ENCODE assay signal across 24 mouse cellular contexts in the genomic region with DNA sequence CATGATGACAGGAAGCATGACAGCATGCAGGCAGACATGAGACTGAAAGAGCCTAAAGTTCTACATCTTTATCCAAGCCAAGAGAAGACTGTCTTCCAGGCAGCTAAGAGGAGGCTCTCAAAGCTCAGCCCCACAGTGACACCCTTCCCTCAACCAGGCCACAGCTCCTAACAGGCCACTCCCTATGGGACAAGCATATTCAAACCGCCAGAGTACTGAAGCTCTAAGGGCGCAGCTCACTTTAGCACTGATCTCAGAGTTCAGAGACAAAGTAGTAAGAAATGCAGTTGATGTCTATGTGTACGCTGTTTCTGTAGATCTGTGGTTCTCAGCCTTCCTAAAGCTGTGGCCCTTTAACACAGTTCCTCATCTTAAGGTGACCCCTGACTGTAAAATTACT. TPM values are rescaled to one million over a fixed set of nuclear protein-coding genes. Genes with fewer than 3 reads are reported as not detected.
DNase-seq lines count a peak whose midpoint lies in the region; ATAC-seq and TF ChIP-seq lines count a peak whose summit lies in the region.
"Had no signal": no experiment of that assay in that cellular context is flagged by ENCODE, and none has a peak within 500 bp of the region (broad histone marks: within the 10 kb centered on the region; RNA-seq: fewer than 3 reads in every experiment).

No protein-coding gene starts in this region.

- 91% methylated on average over 3 of the region's 3 CpGs for WGBS in hindbrain, embryonic 12.5 days
- 95% methylated on average over 3 of the region's 3 CpGs for WGBS in hindbrain, embryonic 11.5 days

- ATAC-seq in hindbrain, embryonic 12.5 days (ENCODE audit: low FRiP score), result no peak
- ATAC-seq in hindbrain, embryonic 11.5 days (ENCODE audit: low FRiP score), result no peak
- ATAC-seq: CD4-positive, CD25-positive, alpha-beta regulatory T cell, adult 4 months; forebrain, embryonic 15.5 days had no signal

- no peak for TF ChIP-seq POLR2A in ES-Bruce4 (IDR thresholded peaks at IDR 0.05; ENCODE audit: insufficient read depth, low read length)

- TF ChIP-seq EP300 in ES-Bruce4 (IDR thresholded peaks at IDR 0.05; ENCODE audit: insufficient read depth, low read depth, low read length), result no peak

- peaks cover 3% of the 10 kb centered on the region for H3K4me1 ChIP-seq in ES-Bruce4 (ENCODE audit: control insufficient read depth, insufficient read depth, low read length)
- H3K4me1 ChIP-seq in ES-E14 (ENCODE audit: control insufficient read depth in 2 of 2, insufficient read depth in 2 of 2, low read length in 2 of 2, poor library complexity in 1 of 2), result peaks cover 0 to 9% of the 10 kb centered on the region in 2 experiments; a peak in 2 of 4 replicates
- no peaks in the 10 kb centered on the region for H3K4me1 ChIP-seq in hindbrain, embryonic 12.5 days
- H3K4me1 ChIP-seq in hindbrain, embryonic 11.5 days (replicated peaks; ENCODE audit: control insufficient read depth, insufficient read depth, low read length), result no peaks in the 10 kb centered on the region
- H3K4me1 ChIP-seq: embryonic facial prominence, embryonic 13.5 days; embryonic facial prominence, embryonic 15.5 days; forebrain, embryonic 10.5 days; forebrain, embryonic 12.5 days; forebrain, embryonic 15.5 days had no signal

- H3K9me3 ChIP-seq in ES-Bruce4 (replicated peaks; ENCODE audit: control insufficient read depth, insufficient read depth, low read length, poor library complexity, severe bottlenecking), result no peaks in the 10 kb centered on the region
- no peaks in the 10 kb centered on the region for H3K9me3 ChIP-seq in ES-E14 (ENCODE audit: control insufficient read depth, insufficient read depth, low read depth, low read length)
- H3K9me3 ChIP-seq in hindbrain, embryonic 12.5 days (replicated peaks), result no peaks in the 10 kb centered on the region
- H3K9me3 ChIP-seq in hindbrain, embryonic 11.5 days (ENCODE audit: control insufficient read depth, low read length), result no peaks in the 10 kb centered on the region
- H3K9me3 ChIP-seq: embryonic facial prominence, embryonic 13.5 days; embryonic facial prominence, embryonic 15.5 days; forebrain, embryonic 10.5 days; forebrain, embryonic 12.5 days; forebrain, embryonic 15.5 days had no signal

- in situ Hi-C loops in ES-E14 (cut with MboI; ENCODE audit: low sequenced_read_pairs in 2 of 2, unreplicated experiment in 2 of 2), result no loop called here

- no peak overlapping the region for H3K4me3 ChIP-seq in ES-Bruce4 (ENCODE audit: low read depth, low read length)
- no peak overlapping the region for H3K4me3 ChIP-seq in ES-E14 (ENCODE audit: insufficient read depth in 1 of 2, low read depth in 1 of 2, low read length in 2 of 2, poor library complexity in 1 of 2, severe bottlenecking in 1 of 2)
- H3K4me3 ChIP-seq in hindbrain, embryonic 12.5 days, result no peak overlapping the region
- H3K4me3 ChIP-seq in hindbrain, embryonic 11.5 days (ENCODE audit: low read depth, low read length), result no peak overlapping the region
- H3K4me3 ChIP-seq: embryonic facial prominence, embryonic 13.5 days; embryonic facial prominence, embryonic 15.5 days; erythroblast, embryonic 14.5 days; forebrain, embryonic 10.5 days; forebrain, embryonic 12.5 days; forebrain, embryonic 15.5 days had no signal

- H3K27ac ChIP-seq in ES-Bruce4 (ENCODE audit: insufficient read depth, low read length), result peak overlapping the region; percentile 68
- H3K27ac ChIP-seq in ES-E14 (ENCODE audit: insufficient read depth, low read depth, low read length, poor library complexity, severe bottlenecking), result peak overlapping the region; percentile 23; the same call in 1 of the 2 replicates
- no peak overlapping the region for H3K27ac ChIP-seq in hindbrain, embryonic 12.5 days
- no peak overlapping the region for H3K27ac ChIP-seq in hindbrain, embryonic 11.5 days (ENCODE audit: low read depth, low read length)
- H3K27ac ChIP-seq: embryonic facial prominence, embryonic 13.5 days; embryonic facial prominence, embryonic 15.5 days; forebrain, embryonic 10.5 days; forebrain, embryonic 12.5 days; forebrain, embryonic 15.5 days had no signal

- H3K36me3 ChIP-seq in ES-Bruce4 (ENCODE audit: control insufficient read depth, insufficient read depth, low read length, poor library complexity, severe bottlenecking), result no peaks in the 10 kb centered on the region
- no peaks in the 10 kb centered on the region; the same call in 1 of the 2 replicates for H3K36me3 ChIP-seq in ES-E14 (ENCODE audit: control insufficient read depth, insufficient read depth, low read length, poor library complexity, severe bottlenecking)
- no peaks in the 10 kb centered on the region for H3K36me3 ChIP-seq in hindbrain, embryonic 12.5 days
- no peaks in the 10 kb centered on the region for H3K36me3 ChIP-seq in hindbrain, embryonic 11.5 days (ENCODE audit: control insufficient read depth, insufficient read depth, low read length)
- H3K36me3 ChIP-seq: embryonic facial prominence, embryonic 13.5 days; embryonic facial prominence, embryonic 15.5 days; forebrain, embryonic 12.5 days; forebrain, embryonic 15.5 days had no signal

- TF ChIP-seq CTCF in ES-Bruce4 (IDR thresholded peaks at IDR 0.05; ENCODE audit: low read depth, low read length), result no peak

- H3K4me2 ChIP-seq in hindbrain, embryonic 12.5 days (replicated peaks), result no peak overlapping the region
- H3K4me2 ChIP-seq in hindbrain, embryonic 11.5 days (replicated peaks; ENCODE audit: low read depth, low read length), result no peak overlapping the region
- H3K4me2 ChIP-seq: embryonic facial prominence, embryonic 13.5 days; embryonic facial prominence, embryonic 15.5 days; forebrain, embryonic 12.5 days; forebrain, embryonic 15.5 days had no signal

- H3K27me3 ChIP-seq in ES-Bruce4 (ENCODE audit: control insufficient read depth, insufficient read depth, low read length, poor library complexity, severe bottlenecking), result no peaks in the 10 kb centered on the region
- no peaks in the 10 kb centered on the region for H3K27me3 ChIP-seq in hindbrain, embryonic 12.5 days
- H3K27me3 ChIP-seq in hindbrain, embryonic 11.5 days (ENCODE audit: control insufficient read depth, insufficient read depth, low read length), result no peaks in the 10 kb centered on the region
- H3K27me3 ChIP-seq: CH12.LX; embryonic facial prominence, embryonic 13.5 days; embryonic facial prominence, embryonic 15.5 days; forebrain, embryonic 12.5 days; forebrain, embryonic 15.5 days had no signal

- H3K9ac ChIP-seq in ES-Bruce4 (ENCODE audit: low read depth, poor library complexity, severe bottlenecking), result no peak overlapping the region
- H3K9ac ChIP-seq in ES-E14 (ENCODE audit: insufficient read depth, low read depth, low read length, poor library complexity, severe bottlenecking), result no peak overlapping the region
- H3K9ac ChIP-seq in hindbrain, embryonic 12.5 days, result no peak overlapping the region
- no peak overlapping the region for H3K9ac ChIP-seq in hindbrain, embryonic 11.5 days (ENCODE audit: low read depth, low read length)
- H3K9ac ChIP-seq: embryonic facial prominence, embryonic 13.5 days; embryonic facial prominence, embryonic 15.5 days; forebrain, embryonic 12.5 days; forebrain, embryonic 15.5 days had no signal

- DNase-seq in ES-E14 (ENCODE audit: low read depth, low spot score), result no peak
- peak; percentile 63 for DNase-seq in ZHBTc4 (ENCODE audit: low read depth, low spot score)
- no peak for DNase-seq in hindbrain, embryonic 11.5 days (ENCODE audit: low spot score)
- DNase-seq: adrenal gland, adult 2 months; adrenal gland, postnatal 10 days; adrenal gland, postnatal 25 days; B cell, adult 2 months; cerebellum, adult 11 months; cerebellum, adult 18-20 months; cerebellum, adult 8-10 months; cerebellum, adult 9-11 months; cerebellum, postnatal 14 days; cerebellum, postnatal 36 days; embryo, embryonic 11 days had no signal

TF ChIP-seq in ES-E14, 5 proteins besides CTCF, POLR2A, EP300 and RAD21:
- TF ChIP-seq ZNF384 (IDR thresholded peaks at IDR 0.05; ENCODE audit: low read depth, low read length), result no peak
- no peak for TF ChIP-seq CHD2 (IDR thresholded peaks at IDR 0.05; ENCODE audit: low read depth, low read length)
- no peak for TF ChIP-seq HCFC1 (IDR thresholded peaks at IDR 0.05; ENCODE audit: borderline replicate concordance, insufficient read depth, low read length)
- TF ChIP-seq MAFK (IDR thresholded peaks at IDR 0.05; ENCODE audit: insufficient read depth, low read depth, low read length), result no peak
- no peak for TF ChIP-seq ZC3H11A (IDR thresholded peaks at IDR 0.05; ENCODE audit: borderline replicate concordance, low read depth, low read length)

RNA-seq across cellular contexts. Expression of a gene that starts 12.3 kb away (rescaled TPM):
- polyA plus RNA-seq in ES-Bruce4 (2011; ENCODE audit: insufficient read depth, insufficient read length, low read depth, missing spikeins), result 11.2 and 12.1 TPM in 2 replicates
- 3.2 and 3.8 TPM in 2 replicates for total RNA-seq in ES-E14 (2012; rRNA removed)
- polyA plus RNA-seq in hindbrain, embryonic 12.5 days (2016; fragmentation: Nextera tagmentation; extraction: Ambion mirVana), result 2.0 and 2.3 TPM in 2 replicates
- polyA plus RNA-seq in hindbrain, embryonic 11.5 days (2014; fragmentation: Nextera tagmentation; extraction: Ambion mirVana), result 2.2 and 2.5 TPM in 2 replicates

RNA-seq across cellular contexts. Expression of a gene that starts 12.9 kb away (rescaled TPM):
- polyA plus RNA-seq in ES-Bruce4 (2011; ENCODE audit: insufficient read depth, insufficient read length, low read depth, missing spikeins), result 22.0 and 22.5 TPM in 2 replicates
- 4.8 and 7.3 TPM in 2 replicates for total RNA-seq in ES-E14 (2012; rRNA removed)
- polyA plus RNA-seq in hindbrain, embryonic 12.5 days (2016; fragmentation: Nextera tagmentation; extraction: Ambion mirVana), result 2.3 and 2.4 TPM in 2 replicates
- 2.0 and 2.7 TPM in 2 replicates for polyA plus RNA-seq in hindbrain, embryonic 11.5 days (2014; fragmentation: Nextera tagmentation; extraction: Ambion mirVana)

RNA-seq across cellular contexts. Expression of a gene that starts 27.3 kb away (rescaled TPM):
- 93.0 and 103 TPM in 2 replicates for polyA plus RNA-seq in ES-Bruce4 (2011; ENCODE audit: insufficient read depth, insufficient read length, low read depth, missing spikeins)
- total RNA-seq in ES-E14 (2012; rRNA removed), result 34.4 and 43.0 TPM in 2 replicates
- polyA plus RNA-seq in hindbrain, embryonic 12.5 days (2016; fragmentation: Nextera tagmentation; extraction: Ambion mirVana), result 84.0 and 86.8 TPM in 2 replicates
- polyA plus RNA-seq in hindbrain, embryonic 11.5 days (2014; fragmentation: Nextera tagmentation; extraction: Ambion mirVana), result 82.4 and 96.6 TPM in 2 replicates

Comparison
In these comparisons a context has a peak if more than half of its experiments do, and no peak if none do; other contexts are left out.
1. H3K27ac ChIP-seq: peak in ES-Bruce4 (single experiment) and ES-E14 (single experiment); none in hindbrain, embryonic 12.5 days (single experiment) and hindbrain, embryonic 11.5 days (single experiment).